Mouse (Mus musculus) forebrain, embryonic 11.5 days (tissue): ENCODE results near the gene E130114P18Rik. TPM values are rescaled to one million over a fixed set of nuclear protein-coding genes. Genes with fewer than 3 reads are reported as not detected.

Source experiments
- ATAC-seq: fragments of 200-750 bp; cut with Nextera tagmentation; replicated peaks from 2 replicates; pipeline ENCODE4 v1.8.0; 2017; ENCODE audit warnings: moderate TSS enrichment; ENCODE audit not compliant: low FRiP score
- DNase-seq: peaks from one replicate; pipeline ENCODE4 v3.0.0-alpha.2; 2017; ENCODE audit warnings: low spot score
- H3K27ac ChIP-seq: fragments of 300-500 bp; sonication (generic); 2 replicates; pipeline ENCODE4 v1.5.1; 2014; ENCODE audit warnings: low read depth, low read length
- H3K27me3 ChIP-seq: fragments of 300-500 bp; sonication (generic); 2 replicates; pipeline ENCODE4 v1.6.1; 2014; ENCODE audit warnings: mild to moderate bottlenecking, low read length, mixed read lengths; ENCODE audit not compliant: control insufficient read depth, insufficient read depth
- H3K36me3 ChIP-seq: fragments of 300-500 bp; sonication (generic); 2 replicates; pipeline ENCODE4 v1.6.1; 2014; ENCODE audit warnings: mild to moderate bottlenecking, low read length, moderate library complexity, mixed read lengths; ENCODE audit not compliant: control insufficient read depth, insufficient read depth
- H3K4me1 ChIP-seq: fragments of 300-500 bp; sonication (generic); replicated peaks from 2 replicates; pipeline ENCODE4 v1.6.1; 2014; ENCODE audit warnings: low read length, mixed read lengths; ENCODE audit not compliant: control insufficient read depth, insufficient read depth
- H3K4me2 ChIP-seq: fragments of 300-500 bp; sonication (generic); 2 replicates; pipeline ENCODE4 v1.6.1; 2014; ENCODE audit warnings: low read depth, mild to moderate bottlenecking, low read length, moderate library complexity, mixed read lengths; ENCODE audit not compliant: severe bottlenecking
- H3K4me3 ChIP-seq: fragments of 300-500 bp; sonication (generic); 2 replicates; pipeline ENCODE4 v1.5.1; 2014; ENCODE audit warnings: low read depth, low read length
- H3K9ac ChIP-seq: fragments of 300-500 bp; sonication (generic); 2 replicates; pipeline ENCODE4 v1.6.1; 2014; ENCODE audit warnings: low read length
- H3K9me3 ChIP-seq: fragments of 300-500 bp; sonication (generic); 2 replicates; pipeline ENCODE4 v1.6.1; 2016; ENCODE audit warnings: low read length, mixed read lengths; ENCODE audit not compliant: control insufficient read depth
- WGBS: fragments of 180-500 bp; shearing (Covaris S2); extraction: QIAGEN DNeasy Blood & Tissue Kit; methylation state at CpG from one replicate; pipeline ENCODE4 v1.1.7; 2014; 5-methylcytosine and 5-hydroxymethylcytosine counted together
- polyA plus RNA-seq: library from polyadenylated mRNA; unstranded; fragments of >200 nt; fragmentation: Nextera tagmentation; extraction: Ambion mirVana; gene quantifications from 2 replicates; pipeline ENCODE4 v1.2.1, GENCODE M21; 2014

Gene E130114P18Rik
- polyA plus RNA-seq, 1 experiment from 2014 or later, result 45.7 TPM

DNA sequence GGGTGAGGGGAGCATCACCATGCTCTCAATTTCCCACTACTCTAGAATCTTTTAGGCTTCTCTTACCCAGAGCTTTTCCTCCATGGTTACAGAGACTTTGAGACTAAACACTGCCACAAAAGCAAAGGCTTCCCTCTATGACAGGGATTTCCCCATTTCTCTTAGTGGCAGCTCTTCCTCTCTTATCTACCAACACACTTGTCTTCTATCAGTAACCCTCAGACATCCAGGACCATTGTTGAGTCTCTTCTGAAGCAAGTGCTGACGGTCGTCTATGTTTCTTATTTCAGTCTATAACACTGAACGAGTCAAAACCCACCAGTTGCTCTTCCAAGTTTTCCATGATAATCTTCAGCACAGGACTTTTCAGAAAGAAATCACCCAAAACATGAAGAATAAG, 137.5 kb downstream of the E130114P18Rik start:
- WGBS, result 93% methylated on average over 3 of the region's 3 CpGs
- H3K9me3 ChIP-seq, result no peaks in the 10 kb centered on the region
- no peak overlapping the region for H3K4me3 ChIP-seq
- no peak for DNase-seq
- no peaks in the 10 kb centered on the region for H3K36me3 ChIP-seq
- peaks cover 3% of the 10 kb centered on the region for H3K4me1 ChIP-seq
- no peak overlapping the region for H3K9ac ChIP-seq
- H3K4me2 ChIP-seq, result no peak overlapping the region
- no peaks in the 10 kb centered on the region for H3K27me3 ChIP-seq
- no peak overlapping the region for H3K27ac ChIP-seq
- ATAC-seq, result no peak

GRCm38 (mm10) chr4:97636569-97636968, 141.3 kb downstream of the E130114P18Rik start:
- Histone ChIP-seq H3K27ac (no peak overlapping the region), H3K4me1 (peaks cover 3% of the 10 kb centered on the region), H3K9ac (no peak overlapping the region), H3K9me3 (no peaks in the 10 kb centered on the region), H3K4me2 (no peak overlapping the region), H3K36me3 (no peaks in the 10 kb centered on the region), H3K27me3 (no peaks in the 10 kb centered on the region), H3K4me3 (no peak overlapping the region)
- 89% methylated on average over 1 of the region's 1 CpGs for WGBS
- DNase-seq (no peak), ATAC-seq (peak; percentile 29; the same call in 1 of the 2 replicates)

DNA sequence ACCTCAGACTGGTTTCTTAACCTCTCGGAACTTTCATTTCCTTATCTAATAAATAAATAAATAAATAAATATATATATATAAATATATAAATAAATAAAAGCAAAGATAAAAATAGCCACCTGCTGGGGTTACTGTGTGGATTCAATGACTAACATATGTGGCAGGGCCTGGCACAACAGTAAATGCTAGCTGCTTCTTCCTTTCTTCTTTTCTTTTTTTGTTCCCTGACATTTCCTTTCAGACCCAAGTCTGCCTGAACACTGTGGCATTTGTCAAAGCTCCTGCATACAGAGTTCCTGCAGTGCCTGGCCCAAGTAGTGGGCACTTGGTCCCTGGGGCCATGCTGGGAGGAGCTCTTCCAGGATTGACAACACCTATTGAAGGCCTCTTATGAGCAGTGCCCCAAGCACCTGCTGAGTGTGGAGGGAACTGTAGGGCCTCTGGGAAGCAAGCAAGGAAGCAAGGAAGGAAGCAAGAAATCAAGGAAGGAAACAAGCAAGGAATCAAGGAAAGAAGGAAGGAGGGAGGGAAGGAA, 142.1 kb downstream of the E130114P18Rik start:
- no peak overlapping the region for H3K27ac ChIP-seq
- no peak overlapping the region for H3K4me3 ChIP-seq
- no peak overlapping the region for H3K9ac ChIP-seq
- no peak overlapping the region for H3K4me2 ChIP-seq
- DNase-seq, result no peak
- no peaks in the 10 kb centered on the region for H3K36me3 ChIP-seq
- peaks cover 3% of the 10 kb centered on the region for H3K4me1 ChIP-seq
- no peaks in the 10 kb centered on the region for H3K27me3 ChIP-seq
- ATAC-seq, result peak; percentile 69; the same call in 1 of the 2 replicates
- no peaks in the 10 kb centered on the region for H3K9me3 ChIP-seq
- WGBS, result 63% methylated on average over 1 of the region's 1 CpGs

DNA sequence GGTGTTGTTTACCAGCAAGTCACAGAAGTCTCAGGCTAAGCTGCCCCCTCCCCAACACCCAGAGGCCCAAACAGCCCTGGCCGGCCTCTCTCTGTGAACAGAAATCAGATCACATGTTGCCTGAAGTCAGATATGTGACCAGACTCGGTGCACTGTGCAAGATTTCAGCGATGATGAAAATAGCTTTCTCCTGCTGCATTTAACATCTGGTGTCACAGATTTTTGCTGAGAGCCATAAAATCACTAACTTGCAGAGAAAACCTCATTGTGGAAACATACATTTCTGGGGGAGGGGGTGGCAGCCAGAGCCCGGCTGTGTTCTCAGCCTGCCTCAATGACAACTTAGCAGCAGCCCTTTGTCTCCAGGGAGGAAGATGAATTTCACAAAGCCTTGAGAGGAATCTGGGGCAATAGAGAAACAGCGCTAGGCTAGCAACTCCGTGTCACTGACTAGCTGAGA, 142.6 kb downstream of the E130114P18Rik start:
- 0 out of 2 replicates have a peak, but pooled peaks have one; percentile 40 for ATAC-seq
- no peak for DNase-seq
- no peaks in the 10 kb centered on the region for H3K9me3 ChIP-seq
- H3K27ac ChIP-seq, result peak overlapping the region; percentile 31; the same call in 1 of the 2 replicates
- no peak overlapping the region for H3K4me3 ChIP-seq
- no peaks in the 10 kb centered on the region for H3K36me3 ChIP-seq
- no peak overlapping the region for H3K4me2 ChIP-seq
- WGBS, result 47% methylated on average over 6 of the region's 6 CpGs
- H3K4me1 ChIP-seq, result peaks cover 3% of the 10 kb centered on the region
- H3K9ac ChIP-seq, result peak overlapping the region; percentile 29; the same call in 1 of the 2 replicates
- H3K27me3 ChIP-seq, result no peaks in the 10 kb centered on the region

GRCm38 (mm10) chr4:97628881-97629605, 148.8 kb downstream of the E130114P18Rik start:
- Histone ChIP-seq H3K9me3 (no peaks in the 10 kb centered on the region), H3K4me2 (no peak overlapping the region), H3K36me3 (no peaks in the 10 kb centered on the region), H3K27ac (no peak overlapping the region), H3K27me3 (no peaks in the 10 kb centered on the region), H3K4me1 (peaks cover 8% of the 10 kb centered on the region), H3K9ac (no peak overlapping the region), H3K4me3 (no peak overlapping the region)
- 32% methylated on average over 14 of the region's 14 CpGs for WGBS
- peak; percentile 85 for ATAC-seq
- no peak for DNase-seq

GRCm38 (mm10) chr4:97626002-97626720, 151.7 kb downstream of the E130114P18Rik start:
- ATAC-seq, result no peak
- H3K4me2 ChIP-seq, result no peak overlapping the region
- 21% methylated on average over 16 of the region's 16 CpGs for WGBS
- H3K27ac ChIP-seq, result no peak overlapping the region
- DNase-seq, result no peak
- H3K4me3 ChIP-seq, result no peak overlapping the region
- H3K27me3 ChIP-seq, result no peaks in the 10 kb centered on the region
- H3K9me3 ChIP-seq, result no peaks in the 10 kb centered on the region
- no peaks in the 10 kb centered on the region for H3K36me3 ChIP-seq
- peaks cover 8% of the 10 kb centered on the region for H3K4me1 ChIP-seq
- H3K9ac ChIP-seq, result no peak overlapping the region

DNA sequence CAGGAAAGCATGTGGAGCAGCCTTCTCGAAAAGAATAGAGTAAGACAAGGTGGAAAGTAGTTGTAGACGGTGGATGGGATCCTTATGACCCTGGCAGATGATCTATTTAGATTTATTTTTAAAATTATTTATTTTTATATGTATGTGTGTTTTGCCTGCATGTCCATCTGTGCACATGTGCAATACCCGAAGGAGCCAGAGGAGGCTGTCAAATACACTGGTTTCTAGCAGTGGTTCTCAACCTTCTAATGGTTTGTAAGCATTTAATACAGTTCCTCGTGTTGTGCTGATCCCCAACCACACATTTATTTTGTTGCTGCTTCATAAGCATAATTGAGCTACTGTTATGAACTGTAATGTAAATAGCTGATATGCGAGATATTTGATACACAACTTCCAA, 154.7 kb downstream of the E130114P18Rik start:
- Histone ChIP-seq H3K4me1 (peaks cover 9% of the 10 kb centered on the region), H3K4me3 (no peak overlapping the region), H3K36me3 (no peaks in the 10 kb centered on the region), H3K27me3 (no peaks in the 10 kb centered on the region), H3K9ac (no peak overlapping the region), H3K9me3 (no peaks in the 10 kb centered on the region), H3K27ac (no peak overlapping the region), H3K4me2 (no peak overlapping the region)
- no peak for DNase-seq
- WGBS, result 85% methylated on average over 5 of the region's 5 CpGs
- no peak for ATAC-seq

DNA sequence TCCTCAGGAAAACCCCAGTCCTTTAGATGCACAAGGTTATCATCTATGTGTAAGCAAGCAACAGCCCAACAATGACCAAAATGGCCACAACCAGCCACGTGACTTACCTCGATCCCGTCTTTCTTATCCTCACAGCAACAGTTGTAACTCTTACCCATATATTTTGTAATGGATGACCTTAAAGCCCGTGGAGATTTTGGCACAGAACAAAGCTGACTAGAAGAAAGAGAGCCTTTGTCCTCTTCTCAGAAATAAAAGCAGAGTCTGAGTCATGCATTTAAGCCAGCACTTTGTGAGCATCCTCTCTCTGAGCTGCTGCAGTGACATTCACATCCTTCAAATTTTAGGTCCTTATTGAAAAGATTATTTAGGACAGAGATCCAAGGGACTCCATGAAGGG, 156.1 kb downstream of the E130114P18Rik start:
- Histone ChIP-seq H3K4me2 (no peak overlapping the region), H3K36me3 (no peaks in the 10 kb centered on the region), H3K9ac (no peak overlapping the region), H3K4me1 (peaks cover 9% of the 10 kb centered on the region), H3K9me3 (no peaks in the 10 kb centered on the region), H3K27ac (no peak overlapping the region), H3K27me3 (no peaks in the 10 kb centered on the region), H3K4me3 (no peak overlapping the region)
- ATAC-seq, result no peak
- 77% methylated on average over 4 of the region's 4 CpGs for WGBS
- no peak for DNase-seq
